Mouse (Mus musculus) bone marrow, adult 2 months (tissue): ENCODE data around the gene Fam168a.

Source experiments
- CTCF ChIP-seq: fragments of 200-500 bp; IDR thresholded peaks from 2 replicates; pipeline ENCODE4 v1.5.1; 2011; ENCODE audit warnings: low read length, control low read depth; ENCODE audit not compliant: control insufficient read depth, insufficient read depth
- POLR2A ChIP-seq: fragments of 200-500 bp; IDR thresholded peaks from 2 replicates; pipeline ENCODE4 v1.6.1; 2011; ENCODE audit warnings: low read depth, mild to moderate bottlenecking, control low read depth, low read length, borderline replicate concordance; ENCODE audit not compliant: control insufficient read depth

DNA sequence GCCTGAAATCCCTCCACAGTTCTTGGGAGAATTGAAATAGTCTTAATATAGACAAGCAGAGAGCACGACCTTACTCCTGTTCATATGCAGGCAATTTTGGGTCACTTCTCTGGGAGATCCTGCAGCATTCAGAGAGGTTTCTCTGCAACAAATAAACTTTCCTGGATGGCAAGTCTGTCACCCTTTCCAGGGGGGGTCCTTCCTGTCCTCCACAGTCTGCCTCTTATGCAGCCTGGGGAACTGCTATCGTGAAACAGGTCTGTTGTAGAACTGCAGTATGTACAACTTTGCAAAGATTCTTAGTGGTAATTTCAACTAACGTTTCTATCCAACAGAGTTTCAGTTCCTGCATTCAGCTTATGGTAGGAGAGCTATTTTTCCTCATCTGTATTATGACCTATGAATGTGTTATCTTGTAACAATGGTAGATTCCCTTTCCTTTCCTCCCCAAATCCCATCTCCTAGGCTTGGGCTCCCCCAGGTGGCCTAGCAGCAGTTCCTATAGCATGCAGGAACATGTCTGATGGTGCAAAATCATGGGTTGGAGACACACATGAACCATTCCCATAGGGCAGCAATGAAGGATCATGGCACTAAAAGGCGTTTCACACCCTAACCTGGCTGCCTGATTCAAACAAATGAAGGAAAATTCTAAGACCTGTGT is 112.1 kb downstream of the Fam168a start:
- TF ChIP-seq POLR2A, result no peak
- peak; percentile 33; the same call in 1 of the 2 replicates for TF ChIP-seq CTCF
